Mouse (Mus musculus): Measurements from ENCODE around the gene Tmem136. TPM values are rescaled to one million over a fixed set of nuclear protein-coding genes. Genes with fewer than 3 reads are reported as not detected.
"Not testable (repeated sequence)": the region's sequence is repeated elsewhere in the genome, so short reads cannot be mapped to it uniquely, and the experiment has no call there.

Tmem136 gene
- polyA plus RNA-seq, 1 experiment from 2014 or later: 11.5 TPM

DNA sequence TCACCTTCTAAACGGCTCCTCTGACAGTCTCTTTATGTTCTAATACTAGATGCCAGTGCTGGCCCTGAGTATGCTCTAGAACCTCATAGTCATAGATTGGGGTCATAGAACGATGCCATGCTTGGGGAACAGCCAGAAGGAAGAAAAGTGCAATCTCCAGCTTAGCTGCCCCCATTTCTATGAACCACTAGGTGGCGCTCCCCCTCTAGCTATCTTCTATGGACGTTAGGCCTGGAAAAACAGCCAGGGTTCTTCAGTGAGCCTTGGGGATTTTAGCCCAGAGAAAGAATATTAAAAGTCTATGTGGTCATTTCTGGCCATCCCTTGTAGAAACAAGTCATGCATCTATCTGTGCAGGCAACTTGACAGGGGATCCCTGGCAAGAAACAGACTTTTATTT is 25.5 kb upstream of the Tmem136 start:
- DNase-seq (ENCODE audit: low spot score) (peak; percentile 76), ATAC-seq (ENCODE audit: insufficient number of reproducible peaks, low FRiP score, low TSS enrichment, low read depth) (no peak)
- H3K27ac ChIP-seq (replicated peaks; ENCODE audit: low read depth, low read length): no peak overlapping the region
- H3K4me3 ChIP-seq (ENCODE audit: low read depth, low read length): no peak overlapping the region
- no peaks in the 10 kb centered on the region for H3K4me1 ChIP-seq (ENCODE audit: control insufficient read depth, insufficient read depth, low read length)
- no peaks in the 10 kb centered on the region for H3K27me3 ChIP-seq (ENCODE audit: control insufficient read depth, insufficient read depth, low read length)
- H3K36me3 ChIP-seq (ENCODE audit: control insufficient read depth, insufficient read depth, low read length): no peaks in the 10 kb centered on the region
- no peak overlapping the region for H3K9ac ChIP-seq (ENCODE audit: low read length)
- H3K4me2 ChIP-seq (ENCODE audit: low read depth, severe bottlenecking): no peak overlapping the region
- H3K9me3 ChIP-seq (ENCODE audit: control insufficient read depth, low read length): no peaks in the 10 kb centered on the region
- 7% methylated on average over 4 of the region's 4 CpGs for WGBS

DNA sequence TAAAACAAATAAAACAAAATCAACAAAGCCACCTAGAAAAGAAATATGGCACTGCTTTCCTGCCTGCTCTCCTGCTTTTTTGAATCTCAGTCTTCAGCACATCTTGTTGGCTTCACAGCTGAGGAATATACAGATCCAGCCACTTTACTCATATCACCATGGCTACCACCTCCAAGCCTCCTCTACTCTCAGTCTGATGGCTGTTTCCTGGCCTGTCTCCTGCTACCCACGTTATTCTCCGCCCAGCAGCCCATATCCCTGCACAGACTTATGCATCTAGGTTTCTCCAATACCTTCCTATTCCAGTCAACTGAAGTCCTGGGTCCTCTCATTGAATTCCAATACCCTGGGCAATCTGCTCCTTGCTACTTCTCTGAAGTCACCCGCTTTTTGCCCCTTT is 17.2 kb upstream of the Tmem136 start:
- no peak overlapping the region for H3K4me2 ChIP-seq (ENCODE audit: low read depth, severe bottlenecking)
- H3K27ac ChIP-seq (replicated peaks; ENCODE audit: low read depth, low read length): no peak overlapping the region
- H3K9ac ChIP-seq (ENCODE audit: low read length): no peak overlapping the region
- H3K36me3 ChIP-seq (ENCODE audit: control insufficient read depth, insufficient read depth, low read length): no peaks in the 10 kb centered on the region
- H3K27me3 ChIP-seq (ENCODE audit: control insufficient read depth, insufficient read depth, low read length): no peaks in the 10 kb centered on the region
- no peak for DNase-seq (ENCODE audit: low spot score)
- ATAC-seq (ENCODE audit: insufficient number of reproducible peaks, low FRiP score, low TSS enrichment, low read depth): no peak
- no peaks in the 10 kb centered on the region for H3K4me1 ChIP-seq (ENCODE audit: control insufficient read depth, insufficient read depth, low read length)
- no peak overlapping the region for H3K4me3 ChIP-seq (ENCODE audit: low read depth, low read length)
- no peaks in the 10 kb centered on the region for H3K9me3 ChIP-seq (ENCODE audit: control insufficient read depth, low read length)
- WGBS: 86% methylated on average over 3 of the region's 3 CpGs

DNA sequence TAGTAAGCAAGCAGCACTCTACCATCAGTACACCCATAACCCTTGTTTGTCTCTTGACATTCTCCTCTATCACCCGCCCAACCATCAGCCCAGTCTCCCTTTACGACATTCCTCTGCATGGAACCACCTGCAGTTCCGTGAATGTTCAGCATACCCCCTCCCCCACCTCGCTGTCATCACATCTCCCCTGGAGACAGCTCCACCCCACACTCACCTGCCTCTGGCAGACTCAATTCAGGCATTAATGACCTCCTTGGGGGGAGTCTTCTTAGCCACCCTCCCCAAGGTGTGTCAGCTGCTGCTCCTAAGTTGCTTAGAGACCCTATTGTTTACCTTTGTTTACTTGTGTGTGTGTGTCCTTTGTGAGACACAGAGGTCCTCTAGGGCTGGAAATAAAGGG is 16.0 kb upstream of the Tmem136 start:
- DNase-seq (ENCODE audit: low spot score) (no peak), ATAC-seq (ENCODE audit: insufficient number of reproducible peaks, low FRiP score, low TSS enrichment, low read depth) (no peak)
- H3K4me2 ChIP-seq (ENCODE audit: low read depth, severe bottlenecking): no peak overlapping the region

DNA sequence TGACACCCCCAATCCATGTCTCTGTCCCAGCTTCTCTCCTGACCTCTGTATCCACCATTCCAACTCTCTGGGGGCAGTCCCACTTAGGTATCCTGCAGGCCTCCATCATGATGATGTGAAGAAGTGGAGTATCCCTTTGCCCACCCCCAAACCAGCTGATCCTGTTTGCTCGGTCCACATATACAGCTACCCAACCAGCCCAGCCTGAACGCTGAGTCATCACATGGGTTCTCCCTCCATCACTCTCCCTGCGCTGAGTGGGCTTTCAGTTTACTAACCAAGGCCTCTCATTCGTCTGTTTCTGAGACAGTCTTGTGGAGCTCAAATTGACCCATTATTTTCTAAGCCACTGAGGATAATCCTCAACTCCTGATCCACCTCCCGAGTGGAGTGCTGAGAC is 15.6 kb upstream of the Tmem136 start:
- DNase-seq (ENCODE audit: low spot score) (no peak), ATAC-seq (ENCODE audit: insufficient number of reproducible peaks, low FRiP score, low TSS enrichment, low read depth) (no peak)
- H3K9ac ChIP-seq (ENCODE audit: low read length): no peak overlapping the region
- no peak overlapping the region for H3K27ac ChIP-seq (replicated peaks; ENCODE audit: low read depth, low read length)
- H3K4me3 ChIP-seq (ENCODE audit: low read depth, low read length): no peak overlapping the region
- WGBS: 79% methylated on average over 5 of the region's 5 CpGs
- H3K36me3 ChIP-seq (ENCODE audit: control insufficient read depth, insufficient read depth, low read length): no peaks in the 10 kb centered on the region
- H3K9me3 ChIP-seq (ENCODE audit: control insufficient read depth, low read length): no peaks in the 10 kb centered on the region
- no peaks in the 10 kb centered on the region for H3K4me1 ChIP-seq (ENCODE audit: control insufficient read depth, insufficient read depth, low read length)
- no peaks in the 10 kb centered on the region for H3K27me3 ChIP-seq (ENCODE audit: control insufficient read depth, insufficient read depth, low read length)
- H3K4me2 ChIP-seq (ENCODE audit: low read depth, severe bottlenecking): no peak overlapping the region

More for the DNA sequence above, 16.0 kb upstream of the Tmem136 start:
- no peaks in the 10 kb centered on the region for H3K9me3 ChIP-seq (ENCODE audit: control insufficient read depth, low read length)
- H3K9ac ChIP-seq (ENCODE audit: low read length): no peak overlapping the region
- H3K4me1 ChIP-seq (ENCODE audit: control insufficient read depth, insufficient read depth, low read length): no peaks in the 10 kb centered on the region
- WGBS: 21% methylated on average over 4 of the region's 4 CpGs
- H3K27ac ChIP-seq (replicated peaks; ENCODE audit: low read depth, low read length): no peak overlapping the region
- no peaks in the 10 kb centered on the region for H3K36me3 ChIP-seq (ENCODE audit: control insufficient read depth, insufficient read depth, low read length)
- no peaks in the 10 kb centered on the region for H3K27me3 ChIP-seq (ENCODE audit: control insufficient read depth, insufficient read depth, low read length)
- H3K4me3 ChIP-seq (ENCODE audit: low read depth, low read length): no peak overlapping the region

DNA sequence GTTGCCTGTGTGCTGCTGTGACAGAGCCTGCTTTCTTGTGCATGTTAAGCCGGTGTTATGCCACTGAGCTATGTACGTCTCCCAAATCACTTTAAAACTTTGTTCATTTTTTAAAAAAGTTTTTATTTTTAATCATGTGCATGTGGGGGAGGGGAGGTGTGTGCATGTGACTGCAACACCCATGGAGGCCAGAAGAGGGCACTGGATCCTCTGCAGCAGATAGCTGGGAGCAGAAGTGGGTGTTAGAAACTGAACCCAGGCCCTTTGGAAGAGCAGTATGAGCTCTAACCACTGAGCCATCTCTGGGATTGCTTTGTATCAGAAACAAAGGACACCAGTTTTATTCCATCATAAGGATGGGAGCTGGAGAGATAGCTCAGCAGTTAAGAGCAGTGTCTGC is 14.3 kb upstream of the Tmem136 start:
- Histone ChIP-seq H3K4me2 (ENCODE audit: low read depth, severe bottlenecking) (no peak overlapping the region), H3K27me3 (ENCODE audit: control insufficient read depth, insufficient read depth, low read length) (no peaks in the 10 kb centered on the region), H3K27ac (replicated peaks; ENCODE audit: low read depth, low read length) (no peak overlapping the region), H3K4me3 (ENCODE audit: low read depth, low read length) (no peak overlapping the region), H3K4me1 (ENCODE audit: control insufficient read depth, insufficient read depth, low read length) (no peaks in the 10 kb centered on the region), H3K9me3 (ENCODE audit: control insufficient read depth, low read length) (no peaks in the 10 kb centered on the region), H3K9ac (ENCODE audit: low read length) (no peak overlapping the region), H3K36me3 (ENCODE audit: control insufficient read depth, insufficient read depth, low read length) (no peaks in the 10 kb centered on the region)
- WGBS: 96% methylated on average over 2 of the region's 2 CpGs
- DNase-seq (ENCODE audit: low spot score): no peak
- no peak for ATAC-seq (ENCODE audit: insufficient number of reproducible peaks, low FRiP score, low TSS enrichment, low read depth)

DNA sequence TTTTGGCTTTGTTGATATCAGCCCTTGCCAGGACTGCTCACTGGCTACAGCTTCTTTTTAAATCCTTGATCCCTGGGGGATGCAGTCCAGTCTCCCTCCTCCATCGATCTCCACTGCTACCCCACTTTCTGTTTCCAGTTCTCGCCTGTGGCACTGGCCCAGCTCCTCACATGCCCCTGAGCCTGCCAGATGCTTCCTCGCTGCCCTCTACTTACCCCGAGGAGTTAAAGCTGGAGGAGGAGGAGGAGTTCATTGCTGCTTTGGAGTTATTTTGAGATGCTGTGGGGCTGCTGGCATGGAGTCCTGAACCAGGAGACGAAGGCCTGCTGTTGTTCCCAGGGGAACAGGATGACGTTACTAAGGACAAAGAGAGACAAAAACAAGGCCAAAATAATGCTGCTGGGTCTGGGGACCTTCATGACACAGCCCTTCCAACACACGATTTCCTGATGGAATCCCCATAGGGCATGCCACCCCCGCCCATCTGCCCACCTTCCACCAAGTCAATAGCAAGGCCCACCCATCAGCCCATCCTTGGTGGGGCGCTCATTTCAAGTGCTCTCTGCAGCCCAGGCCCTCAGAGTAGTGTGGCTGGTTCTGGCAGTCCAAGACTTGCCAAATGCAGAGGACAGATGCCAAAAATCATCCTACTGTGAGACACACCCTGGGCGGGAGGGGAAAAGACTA is 10.9 kb upstream of the Tmem136 start:
- Histone ChIP-seq H3K4me1 (ENCODE audit: control insufficient read depth, insufficient read depth, low read length) (no peaks in the 10 kb centered on the region), H3K27me3 (ENCODE audit: control insufficient read depth, insufficient read depth, low read length) (no peaks in the 10 kb centered on the region), H3K9me3 (ENCODE audit: control insufficient read depth, low read length) (no peaks in the 10 kb centered on the region), H3K4me2 (ENCODE audit: low read depth, severe bottlenecking) (no peak overlapping the region), H3K27ac (replicated peaks; ENCODE audit: low read depth, low read length) (no peak overlapping the region), H3K36me3 (ENCODE audit: control insufficient read depth, insufficient read depth, low read length) (no peaks in the 10 kb centered on the region), H3K4me3 (ENCODE audit: low read depth, low read length) (no peak overlapping the region), H3K9ac (ENCODE audit: low read length) (no peak overlapping the region)
- no peak for DNase-seq (ENCODE audit: low spot score)
- ATAC-seq (ENCODE audit: insufficient number of reproducible peaks, low FRiP score, low TSS enrichment, low read depth): no peak
- WGBS: 85% methylated on average over 10 of the region's 10 CpGs

- WGBS: 58% methylated on average over 1 of the region's 1 CpGs
- Histone ChIP-seq H3K27ac (replicated peaks; ENCODE audit: low read depth, low read length) (no peak overlapping the region), H3K4me2 (ENCODE audit: low read depth, severe bottlenecking) (no peak overlapping the region), H3K9ac (ENCODE audit: low read length) (no peak overlapping the region), H3K27me3 (ENCODE audit: control insufficient read depth, insufficient read depth, low read length) (no peaks in the 10 kb centered on the region), H3K4me1 (ENCODE audit: control insufficient read depth, insufficient read depth, low read length) (no peaks in the 10 kb centered on the region), H3K36me3 (ENCODE audit: control insufficient read depth, insufficient read depth, low read length) (no peaks in the 10 kb centered on the region), H3K9me3 (ENCODE audit: control insufficient read depth, low read length) (no peaks in the 10 kb centered on the region), H3K4me3 (ENCODE audit: low read depth, low read length) (no peak overlapping the region)
- DNase-seq (ENCODE audit: low spot score) (no peak), ATAC-seq (ENCODE audit: insufficient number of reproducible peaks, low FRiP score, low TSS enrichment, low read depth) (no peak)
Measured at GRCm38 (mm10) chr9:43122379-43122778, 6.0 kb upstream of the Tmem136 start.

- ATAC-seq (ENCODE audit: insufficient number of reproducible peaks, low FRiP score, low TSS enrichment, low read depth); H3K27ac ChIP-seq (replicated peaks; ENCODE audit: low read depth, low read length); H3K4me2 ChIP-seq (ENCODE audit: low read depth, severe bottlenecking); DNase-seq (ENCODE audit: low spot score); H3K36me3 ChIP-seq (ENCODE audit: control insufficient read depth, insufficient read depth, low read length); H3K27me3 ChIP-seq (ENCODE audit: control insufficient read depth, insufficient read depth, low read length); H3K4me1 ChIP-seq (ENCODE audit: control insufficient read depth, insufficient read depth, low read length); H3K9me3 ChIP-seq (ENCODE audit: control insufficient read depth, low read length); H3K9ac ChIP-seq (ENCODE audit: low read length); H3K4me3 ChIP-seq (ENCODE audit: low read depth, low read length): not testable (repeated sequence)
- 95% methylated on average over 2 of the region's 2 CpGs for WGBS
Measured at GRCm38 (mm10) chr9:43121948-43122347, 5.6 kb upstream of the Tmem136 start.

DNA sequence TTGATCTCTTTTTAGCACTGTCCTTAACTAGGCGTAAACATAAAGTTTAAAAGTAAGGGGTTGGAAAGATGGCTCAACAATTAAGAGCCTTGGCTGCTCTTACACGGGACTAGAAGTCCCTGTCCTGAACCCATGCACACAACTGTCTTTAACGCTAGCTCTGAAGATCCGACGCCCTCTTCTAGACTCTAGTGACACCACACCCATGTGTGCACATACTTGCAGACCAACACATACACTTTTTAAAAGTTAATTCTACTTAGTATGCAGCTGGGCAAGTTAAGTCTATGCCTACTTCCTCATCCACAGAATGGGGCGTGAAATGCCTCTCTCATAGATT is 597 bp upstream of the Tmem136 start:
- H3K9ac ChIP-seq (ENCODE audit: low read length): no peak overlapping the region
- ATAC-seq (ENCODE audit: insufficient number of reproducible peaks, low FRiP score, low TSS enrichment, low read depth): no peak
- peak overlapping the region; percentile 84; the same call in 1 of the 2 replicates for H3K4me2 ChIP-seq (ENCODE audit: low read depth, severe bottlenecking)
- no peaks in the 10 kb centered on the region for H3K4me1 ChIP-seq (ENCODE audit: control insufficient read depth, insufficient read depth, low read length)
- H3K27ac ChIP-seq (replicated peaks; ENCODE audit: low read depth, low read length): no peak overlapping the region
- DNase-seq (ENCODE audit: low spot score): no peak
- no peak overlapping the region for H3K4me3 ChIP-seq (ENCODE audit: low read depth, low read length)
- H3K36me3 ChIP-seq (ENCODE audit: control insufficient read depth, insufficient read depth, low read length): no peaks in the 10 kb centered on the region
- WGBS: 81% methylated on average over 6 of the region's 6 CpGs
- H3K27me3 ChIP-seq (ENCODE audit: control insufficient read depth, insufficient read depth, low read length): 0 out of 2 replicates have a peak, but pooled peaks cover 4% of the 10 kb centered on the region
- H3K9me3 ChIP-seq (ENCODE audit: control insufficient read depth, low read length): no peaks in the 10 kb centered on the region

Measured in limb, embryonic 11.5 days (tissue).